Mouse (Mus musculus) heart, postnatal 0 days (tissue): ENCODE measurements at regions not wholly inside any gene's neighbourhood (a gene's known extent, or its start where the extent isn't known, plus 50 kb on each side); places are given as distances from the start of the nearest gene placed in this dataset.
A peak's percentile ranks its signal among the peaks of the same experiment; 100 is the strongest.

Experiments used
- ATAC-seq: fragments of 200-750 bp; cut with Nextera tagmentation; 2 replicates; pipeline ENCODE4 v1.8.0; 2017; ENCODE audit warnings: low read depth, moderate number of reproducible peaks, moderate library complexity; ENCODE audit not compliant: insufficient read depth
- DNase-seq: peaks from one replicate; pipeline ENCODE4 v3.0.0-alpha.2; 2016; ENCODE audit warnings: low spot score
- H3K27ac ChIP-seq: fragments of 300-500 bp; sonication (generic); 2 replicates; pipeline ENCODE4 v1.5.1; 2014; ENCODE audit warnings: low read depth, mild to moderate bottlenecking
- H3K27me3 ChIP-seq: fragments of 300-500 bp; sonication (generic); 2 replicates; pipeline ENCODE4 v1.6.1; 2014; ENCODE audit warnings: low read length, mixed read lengths; ENCODE audit not compliant: control insufficient read depth, insufficient read depth
- H3K36me3 ChIP-seq: fragments of 300-500 bp; sonication (generic); replicated peaks from 2 replicates; pipeline ENCODE4 v1.6.1; 2014; ENCODE audit warnings: low read length, mixed read lengths; ENCODE audit not compliant: control insufficient read depth, insufficient read depth
- H3K4me1 ChIP-seq: fragments of 300-500 bp; sonication (generic); 2 replicates; pipeline ENCODE4 v1.6.1; 2014; ENCODE audit warnings: antibody characterized with exemption; ENCODE audit not compliant: control insufficient read depth, insufficient read depth
- H3K4me2 ChIP-seq: fragments of 300-500 bp; sonication (generic); 2 replicates; pipeline ENCODE4 v1.6.1; 2014; ENCODE audit warnings: low read depth, mild to moderate bottlenecking, low read length, moderate library complexity
- H3K4me3 ChIP-seq: fragments of 300-500 bp; sonication (generic); 2 replicates; pipeline ENCODE4 v1.5.1; 2014; ENCODE audit warnings: low read depth, low read length
- H3K9ac ChIP-seq: fragments of 300-500 bp; sonication (generic); replicated peaks from 2 replicates; pipeline ENCODE4 v1.6.1; 2014; ENCODE audit warnings: low read depth, low read length, mixed read lengths
- H3K9me3 ChIP-seq: fragments of 300-500 bp; sonication (generic); replicated peaks from 2 replicates; pipeline ENCODE4 v1.6.1; 2016; ENCODE audit warnings: low read length; ENCODE audit not compliant: control insufficient read depth
- CTCF ChIP-seq: IDR thresholded peaks from 2 replicates; pipeline ENCODE4 v1.5.1; 2016; ENCODE audit warnings: antibody characterized with exemption, control low read depth, low read depth
- EP300 ChIP-seq: IDR thresholded peaks from 2 replicates; pipeline ENCODE4 v1.6.1; 2016; ENCODE audit warnings: antibody characterized with exemption, low read depth
- WGBS: fragments of 180-500 bp; shearing (Covaris S2); extraction: QIAGEN DNeasy Blood & Tissue Kit; methylation state at CpG from one replicate; pipeline ENCODE4 v1.1.7; 2014; 5-methylcytosine and 5-hydroxymethylcytosine counted together

DNA sequence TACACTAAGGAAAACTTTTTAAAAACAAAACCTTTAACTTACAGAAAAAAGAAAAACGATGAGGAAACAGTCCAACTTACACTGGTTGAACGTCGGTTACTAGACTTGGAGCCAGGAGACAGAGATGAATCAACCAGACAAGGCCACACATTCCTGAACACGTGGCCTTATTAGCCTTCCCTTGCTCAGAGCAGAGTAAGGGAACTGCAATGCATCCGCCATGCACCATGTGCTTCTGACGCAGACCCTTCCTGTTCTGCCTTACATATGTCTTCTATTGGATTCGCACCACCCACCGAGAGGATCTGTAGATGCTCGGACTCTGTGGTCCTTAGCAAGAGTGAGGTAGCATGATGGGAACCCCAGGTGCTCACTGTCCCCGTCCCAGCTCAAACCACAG, 336.2 kb upstream of the Zfp637 start:
- no peaks in the 10 kb centered on the region for H3K4me1 ChIP-seq
- ATAC-seq (no peak), DNase-seq (no peak)
- no peak overlapping the region for H3K9ac ChIP-seq
- TF ChIP-seq EP300: no peak
- TF ChIP-seq CTCF: no peak
- no peaks in the 10 kb centered on the region for H3K9me3 ChIP-seq
- H3K36me3 ChIP-seq: no peaks in the 10 kb centered on the region
- no peak overlapping the region for H3K4me2 ChIP-seq
- H3K27me3 ChIP-seq: no peaks in the 10 kb centered on the region
- no peak overlapping the region for H3K4me3 ChIP-seq
- no peak overlapping the region for H3K27ac ChIP-seq
- 83% methylated on average over 10 of the region's 10 CpGs for WGBS

DNA sequence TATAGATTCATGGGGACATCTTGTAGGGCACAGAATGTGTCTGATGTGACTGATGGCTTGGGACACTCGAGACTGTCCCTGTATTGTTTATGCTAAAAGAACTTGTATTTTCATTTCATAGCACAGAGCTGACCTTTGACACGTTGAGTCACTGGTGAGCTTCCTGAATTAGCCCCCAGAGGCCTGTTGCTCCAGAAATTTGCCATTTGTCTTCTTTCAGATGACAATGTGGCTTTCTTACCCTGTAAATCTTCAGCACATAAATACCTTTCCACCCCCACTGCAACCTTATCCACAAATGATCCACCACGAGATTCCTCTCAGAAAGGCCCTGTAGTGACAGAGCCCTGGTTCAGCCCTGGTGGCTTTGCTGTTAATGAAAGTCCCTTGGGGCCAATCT, 335.5 kb upstream of the Zfp637 start:
- H3K9me3 ChIP-seq: no peaks in the 10 kb centered on the region
- no peak overlapping the region for H3K4me2 ChIP-seq
- TF ChIP-seq CTCF (no peak), EP300 (no peak)
- DNase-seq (no peak), ATAC-seq (no peak)
- H3K9ac ChIP-seq: no peak overlapping the region
- H3K27me3 ChIP-seq: 0 out of 2 replicates have a peak, but pooled peaks cover 3% of the 10 kb centered on the region
- H3K4me1 ChIP-seq: no peaks in the 10 kb centered on the region
- 53% methylated on average over 3 of the region's 3 CpGs for WGBS
- H3K27ac ChIP-seq: no peak overlapping the region
- H3K36me3 ChIP-seq: no peaks in the 10 kb centered on the region
- H3K4me3 ChIP-seq: no peak overlapping the region

DNA sequence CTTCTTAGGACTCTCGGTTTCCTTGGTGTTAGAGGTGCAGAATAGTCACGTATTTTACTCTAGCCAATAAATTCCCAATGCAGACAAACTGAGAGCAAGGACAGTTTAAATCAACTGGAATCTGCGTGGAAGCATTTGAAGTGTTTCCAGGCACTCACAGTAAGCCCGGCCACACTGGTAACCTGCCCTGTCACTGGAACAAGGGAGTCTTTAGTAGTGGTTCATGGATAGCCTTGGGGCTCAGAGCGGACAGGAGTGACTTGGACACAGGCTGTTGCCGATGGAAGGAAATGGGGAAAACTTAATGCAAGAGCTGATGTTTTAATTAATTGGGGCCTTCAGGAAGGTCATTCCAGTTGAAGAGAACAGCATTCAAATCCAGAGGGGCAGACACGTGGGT, 334.4 kb upstream of the Zfp637 start:
- DNase-seq (no peak), ATAC-seq (no peak)
- Histone ChIP-seq H3K27ac (no peak overlapping the region), H3K27me3 (0 out of 2 replicates have a peak, but pooled peaks cover 3% of the 10 kb centered on the region), H3K9ac (no peak overlapping the region), H3K4me3 (no peak overlapping the region), H3K4me2 (no peak overlapping the region), H3K9me3 (no peaks in the 10 kb centered on the region), H3K4me1 (no peaks in the 10 kb centered on the region), H3K36me3 (no peaks in the 10 kb centered on the region)
- no peak for TF ChIP-seq CTCF
- no peak for TF ChIP-seq EP300
- 88% methylated on average over 7 of the region's 7 CpGs for WGBS

- DNase-seq (no peak), ATAC-seq (no peak)
- Histone ChIP-seq H3K9ac (no peak overlapping the region), H3K4me3 (no peak overlapping the region), H3K27me3 (0 out of 2 replicates have a peak, but pooled peaks cover 3% of the 10 kb centered on the region), H3K9me3 (no peaks in the 10 kb centered on the region), H3K36me3 (no peaks in the 10 kb centered on the region), H3K27ac (no peak overlapping the region), H3K4me1 (no peaks in the 10 kb centered on the region), H3K4me2 (no peak overlapping the region)
- 64% methylated on average over 6 of the region's 6 CpGs for WGBS
- TF ChIP-seq EP300 (no peak), CTCF (no peak)
Measured at GRCm38 (mm10) chr6:117508860-117509259, 332.1 kb upstream of the Zfp637 start.

GRCm38 (mm10) chr6:117510026-117510425, 331.0 kb upstream of the Zfp637 start:
- H3K9ac ChIP-seq: no peak overlapping the region
- H3K4me1 ChIP-seq: no peaks in the 10 kb centered on the region
- TF ChIP-seq EP300: no peak
- no peak for TF ChIP-seq CTCF
- no peaks in the 10 kb centered on the region for H3K9me3 ChIP-seq
- H3K27ac ChIP-seq: no peak overlapping the region
- WGBS: 87% methylated on average over 4 of the region's 4 CpGs
- H3K27me3 ChIP-seq: 0 out of 2 replicates have a peak, but pooled peaks cover 3% of the 10 kb centered on the region
- H3K4me2 ChIP-seq: no peak overlapping the region
- H3K4me3 ChIP-seq: no peak overlapping the region
- DNase-seq (no peak), ATAC-seq (no peak)
- H3K36me3 ChIP-seq: no peaks in the 10 kb centered on the region

- whole genome bisulfite sequencing: 42% methylated on average over 5 of the region's 5 CpGs
- Histone ChIP-seq H3K27ac (no peak overlapping the region), H3K4me3 (no peak overlapping the region), H3K27me3 (0 out of 2 replicates have a peak, but pooled peaks cover 3% of the 10 kb centered on the region), H3K9me3 (no peaks in the 10 kb centered on the region), H3K4me2 (no peak overlapping the region), H3K36me3 (no peaks in the 10 kb centered on the region), H3K4me1 (no peaks in the 10 kb centered on the region), H3K9ac (no peak overlapping the region)
- no peak for TF ChIP-seq CTCF
- no peak for TF ChIP-seq EP300
- peak; percentile 10 for DNase-seq
- ATAC-seq: peak; percentile 30; the same call in 1 of the 2 replicates
Measured at GRCm38 (mm10) chr6:117514831-117515230, 326.1 kb upstream of the Zfp637 start.
